Mouse (Mus musculus): ENCODE results near the gene Adamts14.
A peak's percentile ranks its signal among the peaks of the same experiment; 100 is the strongest.

The Adamts14 gene

GRCm38 (mm10) chr10:61273081-61273843 lies at the start of gene Adamts14:
TSS of gene Adamts14 (minus strand) at chr10:61273438.
- peak; percentile 55 for DNase-seq (ENCODE audit: low read depth)

GRCm38 (mm10) chr10:61318527-61318926 lies 45.3 kb upstream of the Adamts14 start:
- DNase-seq (ENCODE audit: low read depth): no peak

- DNase-seq (ENCODE audit: low read depth): no peak
These were observed 42.2 kb upstream of the Adamts14 start for GRCm38 (mm10) chr10:61315324-61315880.

- no peak for DNase-seq (ENCODE audit: low read depth)
These were observed 40.5 kb upstream of the Adamts14 start for GRCm38 (mm10) chr10:61313750-61314149.

GRCm38 (mm10) chr10:61312754-61313153 lies 39.5 kb upstream of the Adamts14 start:
- DNase-seq (ENCODE audit: low read depth): no peak

GRCm38 (mm10) chr10:61312159-61312558 lies 38.9 kb upstream of the Adamts14 start:
- DNase-seq (ENCODE audit: low read depth): no peak

- no peak for DNase-seq (ENCODE audit: low read depth)
These were observed 35.6 kb upstream of the Adamts14 start for GRCm38 (mm10) chr10:61308706-61309320.

GRCm38 (mm10) chr10:61305928-61306590 lies 32.8 kb upstream of the Adamts14 start:
- peak; percentile 81 for DNase-seq (ENCODE audit: low read depth)

- no peak for DNase-seq (ENCODE audit: low read depth)
These were observed 30.8 kb upstream of the Adamts14 start for GRCm38 (mm10) chr10:61304046-61304445.

GRCm38 (mm10) chr10:61300996-61301395 lies 27.8 kb upstream of the Adamts14 start:
- peak; percentile 72 for DNase-seq (ENCODE audit: low read depth)

GRCm38 (mm10) chr10:61297477-61297876 lies 24.2 kb upstream of the Adamts14 start, which contains the start of gene Prf1:
TSS of gene Prf1 (plus strand) at chr10:61297833.
- DNase-seq (ENCODE audit: low read depth): peak; percentile 83

GRCm38 (mm10) chr10:61296713-61297445 lies 23.6 kb upstream of the Adamts14 start:
- DNase-seq (ENCODE audit: low read depth): peak; percentile 61

- no peak for DNase-seq (ENCODE audit: low read depth)
These were observed 21.0 kb upstream of the Adamts14 start for GRCm38 (mm10) chr10:61294242-61294641.

GRCm38 (mm10) chr10:61290479-61290878 lies 17.2 kb upstream of the Adamts14 start:
- DNase-seq (ENCODE audit: low read depth): peak; percentile 16

- no peak for DNase-seq (ENCODE audit: low read depth)
These were observed 16.8 kb upstream of the Adamts14 start for GRCm38 (mm10) chr10:61290016-61290415.

- DNase-seq (ENCODE audit: low read depth): no peak
These were observed 13.0 kb upstream of the Adamts14 start for GRCm38 (mm10) chr10:61286246-61286645.

GRCm38 (mm10) chr10:61285271-61285670 lies 12.0 kb upstream of the Adamts14 start:
- no peak for DNase-seq (ENCODE audit: low read depth)

- DNase-seq (ENCODE audit: low read depth): no peak
These were observed 11.1 kb upstream of the Adamts14 start for GRCm38 (mm10) chr10:61284309-61284708.

- no peak for DNase-seq (ENCODE audit: low read depth)
These were observed 7.9 kb upstream of the Adamts14 start for GRCm38 (mm10) chr10:61281115-61281514.

GRCm38 (mm10) chr10:61277918-61278674 lies 4.9 kb upstream of the Adamts14 start:
- no peak for DNase-seq (ENCODE audit: low read depth)

- DNase-seq (ENCODE audit: low read depth): no peak
These were observed 3.8 kb upstream of the Adamts14 start for GRCm38 (mm10) chr10:61277051-61277450.
